Mouse (Mus musculus) heart, embryonic 11.5 days (tissue): ENCODE data around the gene Cd72. TPM values are rescaled to one million over a fixed set of nuclear protein-coding genes. Genes with fewer than 3 reads are reported as not detected.

Source experiments
- ATAC-seq: fragments of 200-750 bp; cut with Nextera tagmentation; replicated peaks from 2 replicates; pipeline ENCODE4 v1.8.0; 2017; ENCODE audit warnings: moderate library complexity; ENCODE audit not compliant: insufficient number of reproducible peaks, low FRiP score, low TSS enrichment
- H3K27ac ChIP-seq: fragments of 300-500 bp; sonication (generic); 2 replicates; pipeline ENCODE4 v1.5.1; 2014; ENCODE audit warnings: mild to moderate bottlenecking, low read depth, low read length
- H3K27me3 ChIP-seq: fragments of 300-500 bp; sonication (generic); 2 replicates; pipeline ENCODE4 v1.6.1; 2014; ENCODE audit warnings: mild to moderate bottlenecking, low read length, mixed read lengths; ENCODE audit not compliant: control insufficient read depth, insufficient read depth
- H3K36me3 ChIP-seq: fragments of 300-500 bp; sonication (generic); 2 replicates; pipeline ENCODE4 v1.6.1; 2014; ENCODE audit warnings: mild to moderate bottlenecking, low read length, moderate library complexity, mixed read lengths; ENCODE audit not compliant: control insufficient read depth, insufficient read depth
- H3K4me1 ChIP-seq: fragments of 300-500 bp; sonication (generic); 2 replicates; pipeline ENCODE4 v1.6.1; 2014; ENCODE audit warnings: low read length; ENCODE audit not compliant: control insufficient read depth, insufficient read depth
- H3K4me2 ChIP-seq: fragments of 300-500 bp; sonication (generic); 2 replicates; pipeline ENCODE4 v1.6.1; 2014; ENCODE audit warnings: mild to moderate bottlenecking, moderate library complexity
- H3K4me3 ChIP-seq: fragments of 300-500 bp; sonication (generic); 2 replicates; pipeline ENCODE4 v1.5.1; 2014; ENCODE audit warnings: low read depth, low read length
- H3K9ac ChIP-seq: fragments of 300-500 bp; sonication (generic); 2 replicates; pipeline ENCODE4 v1.6.1; 2014; ENCODE audit warnings: mild to moderate bottlenecking, low read depth, low read length, moderate library complexity
- H3K9me3 ChIP-seq: fragments of 300-500 bp; sonication (generic); replicated peaks from 2 replicates; pipeline ENCODE4 v1.6.1; 2016; ENCODE audit warnings: low read length; ENCODE audit not compliant: control insufficient read depth
- WGBS: fragments of 180-500 bp; shearing (Covaris S2); extraction: QIAGEN DNeasy Blood & Tissue Kit; methylation state at CpG from one replicate; pipeline ENCODE4 v1.1.7; 2014; ENCODE audit not compliant: insufficient replicate concordance; 5-methylcytosine and 5-hydroxymethylcytosine counted together
- polyA plus RNA-seq: library from polyadenylated mRNA; unstranded; fragments of >200 nt; fragmentation: Nextera tagmentation; extraction: Ambion mirVana; gene quantifications from 2 replicates; pipeline ENCODE4 v1.2.1, GENCODE M21; 2014

Gene Cd72
- polyA plus RNA-seq, 1 experiment from 2014 or later, result 3.3 TPM

- H3K27ac ChIP-seq, result no peak overlapping the region
- H3K9ac ChIP-seq, result no peak overlapping the region
- WGBS, result 93% methylated on average over 13 of the region's 13 CpGs
- no peak for ATAC-seq
- H3K4me2 ChIP-seq, result no peak overlapping the region
- peaks cover 6% of the 10 kb centered on the region for H3K27me3 ChIP-seq
- peaks cover 16% of the 10 kb centered on the region for H3K36me3 ChIP-seq
- no peaks in the 10 kb centered on the region for H3K9me3 ChIP-seq
- peaks cover 10% of the 10 kb centered on the region for H3K4me1 ChIP-seq
- H3K4me3 ChIP-seq, result no peak overlapping the region
Observed at GRCm38 (mm10) chr4:43447251-43447650, 7.2 kb downstream of the Cd72 start.

GRCm38 (mm10) chr4:43443511-43443910 lies 10.9 kb downstream of the Cd72 start:
- Histone ChIP-seq H3K27ac (peak overlapping the region; percentile 94), H3K27me3 (no peaks in the 10 kb centered on the region), H3K9ac (peak overlapping the region; percentile 96), H3K9me3 (no peaks in the 10 kb centered on the region), H3K4me1 (peaks cover 10% of the 10 kb centered on the region), H3K36me3 (peaks cover 16% of the 10 kb centered on the region), H3K4me3 (peak overlapping the region; percentile 96), H3K4me2 (peak overlapping the region; percentile 98)
- ATAC-seq, result peak; percentile 8; the same call in 1 of the 2 replicates
- whole genome bisulfite sequencing, result 3% methylated on average over 28 of the region's 28 CpGs

GRCm38 (mm10) chr4:43442456-43443361 lies 11.7 kb downstream of the Cd72 start:
- H3K36me3 ChIP-seq, result peaks cover 16% of the 10 kb centered on the region
- ATAC-seq, result peak; percentile 80
- under 1% methylated on average over 87 of the region's 88 CpGs for WGBS
- no peaks in the 10 kb centered on the region for H3K9me3 ChIP-seq
- peaks cover 10% of the 10 kb centered on the region for H3K4me1 ChIP-seq
- H3K27ac ChIP-seq, result peak overlapping the region; percentile 94
- no peaks in the 10 kb centered on the region for H3K27me3 ChIP-seq
- H3K4me2 ChIP-seq, result peak overlapping the region; percentile 98
- peak overlapping the region; percentile 96 for H3K4me3 ChIP-seq
- H3K9ac ChIP-seq, result peak overlapping the region; percentile 96

GRCm38 (mm10) chr4:43442044-43442443 lies 12.4 kb downstream of the Cd72 start:
- H3K27ac ChIP-seq, result peak overlapping the region; percentile 94
- H3K9me3 ChIP-seq, result no peaks in the 10 kb centered on the region
- H3K4me2 ChIP-seq, result peak overlapping the region; percentile 98
- peak overlapping the region; percentile 96 for H3K4me3 ChIP-seq
- no peaks in the 10 kb centered on the region for H3K27me3 ChIP-seq
- ATAC-seq, result peak; percentile 89
- H3K4me1 ChIP-seq, result peaks cover 10% of the 10 kb centered on the region
- peak overlapping the region; percentile 96 for H3K9ac ChIP-seq
- WGBS, result under 1% methylated on average over 33 of the region's 33 CpGs
- peaks cover 12% of the 10 kb centered on the region for H3K36me3 ChIP-seq

GRCm38 (mm10) chr4:43441639-43442038 lies 12.8 kb downstream of the Cd72 start, which contains the start of gene Tesk1:
Gene Tesk1, plus strand, starts transcription at chr4:43441939.
- Histone ChIP-seq H3K4me2 (peak within 1 kb of the TSS; percentile 98), H3K9me3 (no peaks in the 10 kb centered on the region), H3K9ac (peak within 1 kb of the TSS; percentile 96), H3K4me1 (peaks cover 10% of the 10 kb centered on the region), H3K4me3 (peak within 1 kb of the TSS; percentile 96), H3K27ac (peak within 1 kb of the TSS; percentile 94), H3K27me3 (no peaks in the 10 kb centered on the region; the same call in 1 of the 2 replicates), H3K36me3 (peaks cover 8% of the 10 kb centered on the region; the same call in 1 of the 2 replicates)
- 30% methylated on average over 4 of the region's 4 CpGs for WGBS
- ATAC-seq, result no peak

- WGBS, result 76% methylated on average over 1 of the region's 1 CpGs
- H3K9ac ChIP-seq, result no peak overlapping the region
- no peak overlapping the region for H3K4me2 ChIP-seq
- peaks cover 15% of the 10 kb centered on the region for H3K27me3 ChIP-seq
- H3K4me3 ChIP-seq, result no peak overlapping the region
- ATAC-seq, result no peak
- no peaks in the 10 kb centered on the region for H3K9me3 ChIP-seq
- no peaks in the 10 kb centered on the region for H3K36me3 ChIP-seq
- H3K27ac ChIP-seq, result no peak overlapping the region
- H3K4me1 ChIP-seq, result peaks cover 6% of the 10 kb centered on the region; the same call in 1 of the 2 replicates
Observed at GRCm38 (mm10) chr4:43432832-43433231, 21.6 kb downstream of the Cd72 start.

- H3K27me3 ChIP-seq, result peaks cover 25% of the 10 kb centered on the region
- 9% methylated on average over 4 of the region's 4 CpGs for WGBS
- H3K4me3 ChIP-seq, result no peak overlapping the region
- peaks cover 3% of the 10 kb centered on the region; the same call in 1 of the 2 replicates for H3K36me3 ChIP-seq
- H3K9me3 ChIP-seq, result no peaks in the 10 kb centered on the region
- H3K4me2 ChIP-seq, result no peak overlapping the region
- no peak for ATAC-seq
- H3K4me1 ChIP-seq, result peaks cover 6% of the 10 kb centered on the region; the same call in 1 of the 2 replicates
- no peak overlapping the region for H3K27ac ChIP-seq
- no peak overlapping the region for H3K9ac ChIP-seq
Observed at GRCm38 (mm10) chr4:43431690-43432089, 22.7 kb downstream of the Cd72 start.

- WGBS, result 10% methylated on average over 10 of the region's 10 CpGs
- H3K9ac ChIP-seq, result peak within 1 kb of the TSS; percentile 39; the same call in 1 of the 2 replicates
Observed at GRCm38 (mm10) chr4:43428946-43429345, 25.5 kb downstream of the Cd72 start, which contains the start of gene Fam166b. Gene Fam166b, minus strand, starts transcription at chr4:43429134.

More at GRCm38 (mm10) chr4:43428946-43429345, 25.5 kb downstream of the Cd72 start, which contains the start of gene Fam166b:
- H3K36me3 ChIP-seq, result peaks cover 9% of the 10 kb centered on the region
- H3K4me3 ChIP-seq, result no peak within 1 kb of the TSS
- no peak within 1 kb of the TSS for H3K27ac ChIP-seq
- no peak for ATAC-seq
- H3K4me1 ChIP-seq, result peaks cover 15% of the 10 kb centered on the region
- H3K27me3 ChIP-seq, result peaks cover 53% of the 10 kb centered on the region
- H3K9me3 ChIP-seq, result no peaks in the 10 kb centered on the region
- peak within 1 kb of the TSS; percentile 52 for H3K4me2 ChIP-seq
